Mouse (Mus musculus): ENCODE measurements around the gene Rsph1.

- no peak for TF ChIP-seq CTCF (IDR thresholded peaks at IDR 0.05; ENCODE audit: extremely low read depth, insufficient read depth, low read length)
- no peak for TF ChIP-seq POLR2A (IDR thresholded peaks at IDR 0.05; ENCODE audit: extremely low read depth, insufficient read depth, low read length)
These were observed 33.9 kb upstream of the Rsph1 start for GRCm38 (mm10) chr17:31311047-31311446.

All from cortical plate, adult 2 months (tissue).